Mouse (Mus musculus): Measurements from ENCODE around the gene Zfp992. TPM values are rescaled to one million over a fixed set of nuclear protein-coding genes. Genes with fewer than 3 reads are reported as not detected.
"Not testable (repeated sequence)": the region's sequence is repeated elsewhere in the genome, so short reads cannot be mapped to it uniquely, and the experiment has no call there.

Gene Zfp992
- polyA plus RNA-seq, 1 experiment = 0.69 TPM

GRCm38 (mm10) chr4:146516474-146516873 is 67.7 kb downstream of the Zfp992 start:
- TF ChIP-seq GATA1 (IDR thresholded peaks at IDR 0.05; ENCODE audit: borderline replicate concordance, low read length) (no peak), FLI1 (IDR thresholded peaks at IDR 0.05; ENCODE audit: low read length) (no peak)
- no peak overlapping the region for H3K4me3 ChIP-seq (replicated peaks)
- no peaks in the 10 kb centered on the region for H3K27me3 ChIP-seq (replicated peaks)
- H3K36me3 ChIP-seq (replicated peaks; ENCODE audit: low read length) = no peaks in the 10 kb centered on the region
- H3K4me1 ChIP-seq = no peaks in the 10 kb centered on the region
- peaks cover 20% of the 10 kb centered on the region for H3K9me3 ChIP-seq

- not testable (repeated sequence) for H3K27me3 ChIP-seq (replicated peaks); H3K4me3 ChIP-seq (replicated peaks); H3K4me1 ChIP-seq; H3K36me3 ChIP-seq (replicated peaks; ENCODE audit: low read length)
- H3K9me3 ChIP-seq = peaks cover 22% of the 10 kb centered on the region
Measured at GRCm38 (mm10) chr4:146517150-146517549, 68.3 kb downstream of the Zfp992 start.

Other genes with a start within 250 kb of the Zfp992 start
- not detected in 2 replicates for gene Zfp981, start 53.0 kb downstream of the Zfp992 start, polyA plus RNA-seq (2012; ENCODE audit: insufficient read depth, low replicate concordance)
- 0.22 TPM in 1 of 2 replicates, not detected in the other for gene Zfp993, start 161.9 kb downstream of the Zfp992 start, polyA plus RNA-seq (2012; ENCODE audit: insufficient read depth, low replicate concordance)

All from megakaryocyte, embryonic 14.5 days (primary cell).